Mouse (Mus musculus) hindbrain, embryonic 12.5 days (tissue): ENCODE data around the gene Ap3d1. TPM values are rescaled to one million over a fixed set of nuclear protein-coding genes. Genes with fewer than 3 reads are reported as not detected.

Source experiments
- ATAC-seq: fragments of 200-750 bp; cut with Nextera tagmentation; 2 replicates; pipeline ENCODE4 v1.8.0; 2017; ENCODE audit warnings: moderate TSS enrichment; ENCODE audit not compliant: low FRiP score
- H3K27ac ChIP-seq: fragments of 300-500 bp; sonication (generic); 2 replicates; pipeline ENCODE4 v1.5.1; 2016; ENCODE audit warnings: mild to moderate bottlenecking
- H3K27me3 ChIP-seq: fragments of 300-500 bp; sonication (generic); 2 replicates; pipeline ENCODE4 v1.6.1; 2016; ENCODE audit warnings: mild to moderate bottlenecking
- H3K36me3 ChIP-seq: fragments of 300-500 bp; sonication (generic); 2 replicates; pipeline ENCODE4 v1.6.1; 2016; ENCODE audit warnings: mild to moderate bottlenecking
- H3K4me1 ChIP-seq: fragments of 300-500 bp; sonication (generic); 2 replicates; pipeline ENCODE4 v1.6.1; 2016
- H3K4me2 ChIP-seq: fragments of 300-500 bp; sonication (generic); replicated peaks from 2 replicates; pipeline ENCODE4 v1.6.1; 2016; ENCODE audit warnings: mild to moderate bottlenecking
- H3K4me3 ChIP-seq: fragments of 300-500 bp; sonication (generic); 2 replicates; pipeline ENCODE4 v1.5.1; 2016; ENCODE audit warnings: mild to moderate bottlenecking
- H3K9ac ChIP-seq: fragments of 300-500 bp; sonication (generic); 2 replicates; pipeline ENCODE4 v1.6.1; 2016; ENCODE audit warnings: mild to moderate bottlenecking, moderate library complexity
- H3K9me3 ChIP-seq: fragments of 300-500 bp; sonication (generic); replicated peaks from 2 replicates; pipeline ENCODE4 v1.6.1; 2016; ENCODE audit warnings: mild to moderate bottlenecking
- WGBS: fragments of 180-500 bp; shearing (Covaris S2); methylation state at CpG from one replicate; pipeline ENCODE4 v1.1.7; 2016; 5-methylcytosine and 5-hydroxymethylcytosine counted together
- polyA plus RNA-seq: library from polyadenylated mRNA; unstranded; fragments of >200 nt; fragmentation: Nextera tagmentation; extraction: Ambion mirVana; gene quantifications from 2 replicates; pipeline ENCODE4 v1.2.1, GENCODE M21; 2016

The Ap3d1 gene
- 101 TPM in 2 replicates for polyA plus RNA-seq

DNA sequence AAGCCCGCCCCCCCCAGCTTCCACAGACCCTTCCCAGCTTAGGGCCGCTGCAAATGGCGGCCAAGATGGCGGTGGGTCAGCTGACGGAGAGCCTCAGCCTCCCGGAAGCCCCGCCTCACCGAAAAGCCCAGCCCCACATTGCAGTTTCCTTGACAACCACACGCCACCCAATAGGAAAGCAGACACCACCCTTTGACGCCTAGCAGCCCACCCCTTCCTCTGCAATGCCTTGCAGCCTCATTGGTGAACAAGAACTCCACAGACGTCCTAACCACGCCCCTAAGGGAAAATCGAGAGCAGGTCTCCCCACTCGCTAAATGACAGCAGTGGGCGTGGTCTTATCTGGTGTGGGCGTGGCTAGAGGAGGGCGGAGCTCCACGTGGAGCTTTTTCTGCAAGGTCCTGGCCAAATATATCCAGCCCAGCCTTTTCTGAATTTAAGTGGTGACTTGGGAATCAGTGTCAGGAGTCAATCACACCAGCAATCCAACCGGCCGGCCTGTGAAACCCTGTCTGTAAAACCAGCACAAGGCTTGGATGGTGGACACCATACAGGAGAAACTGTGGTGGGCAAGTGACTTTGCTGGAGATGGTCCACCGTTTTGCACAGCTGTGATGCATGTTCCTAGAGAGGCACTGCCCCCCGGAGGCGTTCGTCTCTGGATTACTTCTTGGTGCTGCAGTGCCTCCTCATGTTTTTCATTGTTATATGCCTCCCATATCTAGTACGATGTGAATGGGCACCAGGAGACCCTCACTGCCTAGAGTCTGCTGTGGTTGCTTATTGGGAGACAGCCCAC is at the start of gene Ap3d1:
TSS of gene Ap3d1 (minus strand) at position 85 of the 799 bp plus-strand sequence.
- H3K9ac ChIP-seq = peak within 1 kb of the TSS; percentile 98
- 2% methylated on average over 25 of the region's 25 CpGs for WGBS
- peak within 1 kb of the TSS; percentile 86 for H3K27ac ChIP-seq

GRCm38 (mm10) chr10:80791476-80792174 is 49.6 kb upstream of the Ap3d1 start:
- H3K9ac ChIP-seq = no peak overlapping the region
- H3K4me3 ChIP-seq = no peak overlapping the region
- no peak for ATAC-seq
- peaks cover 8% of the 10 kb centered on the region for H3K4me1 ChIP-seq
- no peak overlapping the region for H3K4me2 ChIP-seq
- 87% methylated on average over 33 of the region's 33 CpGs for WGBS
- H3K27me3 ChIP-seq = no peaks in the 10 kb centered on the region
- peaks cover 93% of the 10 kb centered on the region for H3K36me3 ChIP-seq
- H3K27ac ChIP-seq = no peak overlapping the region
- H3K9me3 ChIP-seq = no peaks in the 10 kb centered on the region

More for the DNA sequence above, at the start of gene Ap3d1:
- Histone ChIP-seq H3K4me1 (peaks cover 22% of the 10 kb centered on the region), H3K4me2 (peak within 1 kb of the TSS; percentile 78), H3K9me3 (no peaks in the 10 kb centered on the region), H3K4me3 (peak within 1 kb of the TSS; percentile 99), H3K36me3 (no peaks in the 10 kb centered on the region), H3K27me3 (no peaks in the 10 kb centered on the region)
- ATAC-seq = peak; percentile 99

DNA sequence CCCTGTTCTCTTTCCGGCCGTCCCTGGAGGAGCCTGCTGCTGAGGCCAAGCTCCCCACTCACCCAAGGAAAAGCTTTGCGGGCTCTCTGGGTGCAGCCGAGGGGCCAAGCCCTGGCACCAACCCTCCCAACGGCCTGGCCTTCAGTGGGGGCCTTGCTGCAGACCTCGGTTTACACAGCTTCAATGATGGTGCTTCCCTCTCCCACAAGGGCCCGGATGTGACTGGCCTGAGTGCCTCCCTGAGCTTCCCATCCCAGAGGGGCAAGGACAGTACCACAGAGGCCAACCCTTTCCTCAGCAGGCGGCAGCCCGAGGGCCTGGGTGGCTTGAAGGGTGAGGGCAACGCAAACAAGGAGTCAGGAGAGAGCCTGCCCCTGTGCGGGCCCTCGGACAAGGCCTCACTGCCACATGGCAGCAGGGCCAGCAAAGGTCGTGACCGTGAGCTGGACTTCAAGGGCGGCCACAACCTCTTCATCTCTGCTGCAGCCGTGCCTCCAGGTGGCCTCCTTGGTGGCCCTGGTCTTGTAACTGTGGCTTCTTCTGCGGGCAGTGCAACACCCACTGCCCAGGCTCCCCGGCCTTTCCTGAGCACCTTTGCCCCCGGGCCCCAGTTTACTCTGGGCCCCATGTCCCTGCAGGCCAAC is 48.8 kb upstream of the Ap3d1 start:
- ATAC-seq = no peak
- peaks cover 94% of the 10 kb centered on the region for H3K36me3 ChIP-seq
- WGBS = 91% methylated on average over 19 of the region's 19 CpGs

GRCm38 (mm10) chr10:80787517-80787916 is 45.5 kb upstream of the Ap3d1 start:
- Histone ChIP-seq H3K4me1 (no peaks in the 10 kb centered on the region), H3K27ac (no peak overlapping the region), H3K4me2 (no peak overlapping the region), H3K36me3 (peaks cover 95% of the 10 kb centered on the region), H3K27me3 (no peaks in the 10 kb centered on the region), H3K9me3 (no peaks in the 10 kb centered on the region), H3K4me3 (no peak overlapping the region), H3K9ac (no peak overlapping the region)
- WGBS = 87% methylated on average over 2 of the region's 2 CpGs
- no peak for ATAC-seq

More for the DNA sequence above, 48.8 kb upstream of the Ap3d1 start:
- no peaks in the 10 kb centered on the region for H3K9me3 ChIP-seq
- H3K9ac ChIP-seq = no peak overlapping the region
- H3K27me3 ChIP-seq = no peaks in the 10 kb centered on the region
- peaks cover 2% of the 10 kb centered on the region; the same call in 1 of the 2 replicates for H3K4me1 ChIP-seq
- no peak overlapping the region for H3K4me2 ChIP-seq
- H3K4me3 ChIP-seq = no peak overlapping the region
- no peak overlapping the region for H3K27ac ChIP-seq

DNA sequence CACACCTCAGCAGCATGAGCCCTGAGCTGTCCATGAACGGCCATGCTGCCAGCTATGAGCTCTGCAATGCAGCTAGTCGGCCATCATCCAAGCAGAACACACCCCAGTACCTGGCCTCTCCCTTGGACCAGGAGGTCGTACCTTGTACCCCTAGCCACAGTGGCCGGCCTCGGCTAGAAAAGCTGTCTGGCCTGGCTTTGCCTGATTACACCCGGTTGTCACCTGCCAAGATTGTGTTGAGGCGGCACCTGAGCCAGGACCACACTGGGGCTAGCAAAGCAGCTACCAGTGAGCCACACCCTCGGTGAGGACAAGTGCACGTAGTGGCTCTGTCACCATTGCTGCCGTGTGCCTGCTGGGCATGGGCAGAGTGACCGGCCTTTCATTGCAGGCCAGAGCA is 43.9 kb upstream of the Ap3d1 start:
- no peak overlapping the region for H3K9ac ChIP-seq

DNA sequence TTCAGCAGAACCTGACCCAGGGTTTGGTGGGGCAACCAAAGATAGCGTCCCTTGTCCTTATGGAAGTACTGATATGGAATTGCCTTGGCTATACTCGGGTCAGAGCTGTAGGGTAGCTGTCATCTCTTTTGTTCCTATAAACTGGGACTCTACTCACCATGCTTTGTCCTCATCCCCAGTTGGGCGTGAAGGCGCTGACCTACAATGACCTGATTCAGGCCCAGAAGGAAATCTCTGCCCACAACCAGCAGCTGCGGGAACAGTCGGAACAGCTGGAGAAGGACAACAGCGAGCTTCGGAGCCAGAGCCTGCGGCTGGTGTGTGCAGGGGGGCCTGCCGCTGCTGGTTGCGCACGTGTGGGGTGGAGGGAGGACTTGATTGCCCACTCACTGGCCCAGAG is 42.8 kb upstream of the Ap3d1 start:
- 59% methylated on average over 12 of the region's 12 CpGs for WGBS
- Histone ChIP-seq H3K27ac (no peak overlapping the region), H3K27me3 (no peaks in the 10 kb centered on the region), H3K4me1 (no peaks in the 10 kb centered on the region), H3K36me3 (peaks cover 96% of the 10 kb centered on the region), H3K9me3 (no peaks in the 10 kb centered on the region), H3K4me3 (no peak overlapping the region), H3K9ac (no peak overlapping the region), H3K4me2 (no peak overlapping the region)
- no peak for ATAC-seq

More for the DNA sequence above, 43.9 kb upstream of the Ap3d1 start:
- H3K9me3 ChIP-seq = no peaks in the 10 kb centered on the region
- H3K4me2 ChIP-seq = no peak overlapping the region
- ATAC-seq = no peak
- no peaks in the 10 kb centered on the region for H3K27me3 ChIP-seq
- no peaks in the 10 kb centered on the region for H3K4me1 ChIP-seq
- no peak overlapping the region for H3K4me3 ChIP-seq
- no peak overlapping the region for H3K27ac ChIP-seq
- WGBS = 97% methylated on average over 11 of the region's 11 CpGs
- H3K36me3 ChIP-seq = peaks cover 95% of the 10 kb centered on the region

DNA sequence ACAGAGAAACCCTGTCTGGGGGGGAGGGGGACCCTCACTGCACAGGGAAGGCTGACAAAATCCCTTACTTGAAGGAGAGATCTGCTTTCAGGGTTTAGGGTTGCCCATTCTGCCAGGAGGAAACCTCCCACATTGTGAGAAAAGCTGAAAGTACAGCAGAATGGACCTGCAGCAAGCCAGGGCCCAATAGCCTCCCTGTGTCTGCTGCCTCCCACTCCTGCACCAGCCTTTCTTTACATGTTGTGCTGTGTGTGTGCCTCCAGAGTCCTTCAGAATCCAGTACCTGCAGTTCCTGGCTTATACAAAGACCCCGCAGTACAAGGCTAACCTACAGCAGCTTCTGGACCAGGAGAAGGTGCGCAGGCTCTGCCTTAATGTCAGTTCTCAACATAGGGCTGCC is 42.2 kb upstream of the Ap3d1 start:
- no peak for ATAC-seq
- Histone ChIP-seq H3K4me3 (no peak overlapping the region), H3K9me3 (no peaks in the 10 kb centered on the region), H3K27ac (no peak overlapping the region), H3K4me1 (no peaks in the 10 kb centered on the region), H3K4me2 (no peak overlapping the region), H3K27me3 (no peaks in the 10 kb centered on the region), H3K36me3 (peaks cover 98% of the 10 kb centered on the region), H3K9ac (no peak overlapping the region)
- WGBS = 97% methylated on average over 2 of the region's 2 CpGs

- Histone ChIP-seq H3K4me3 (no peak overlapping the region), H3K27ac (no peak overlapping the region), H3K4me2 (no peak overlapping the region), H3K27me3 (no peaks in the 10 kb centered on the region), H3K4me1 (no peaks in the 10 kb centered on the region), H3K9ac (no peak overlapping the region), H3K9me3 (no peaks in the 10 kb centered on the region), H3K36me3 (peaks cover 97% of the 10 kb centered on the region)
- ATAC-seq = no peak
Observed at GRCm38 (mm10) chr10:80779565-80779964, 37.5 kb upstream of the Ap3d1 start.

DNA sequence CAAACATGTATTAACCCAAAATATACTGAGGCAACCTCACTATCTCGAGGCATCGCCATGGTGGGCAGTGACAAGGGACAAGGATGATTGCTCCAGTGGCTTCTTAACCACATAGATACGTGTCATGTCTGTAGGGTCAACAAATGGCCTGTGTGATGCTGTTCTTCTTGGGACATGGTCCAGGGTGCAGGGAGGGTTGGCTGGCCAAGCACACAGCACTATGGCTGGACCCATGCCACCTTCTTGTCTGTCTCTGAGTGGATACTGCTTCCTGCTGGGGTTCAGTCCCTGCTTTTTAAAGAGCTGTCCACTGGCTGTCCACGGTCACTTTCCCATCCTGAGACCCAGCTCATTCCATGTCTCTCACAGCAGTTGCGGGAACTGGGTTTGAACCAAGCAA is 35.1 kb upstream of the Ap3d1 start:
- no peak for ATAC-seq
- H3K4me2 ChIP-seq = no peak overlapping the region
- no peaks in the 10 kb centered on the region for H3K9me3 ChIP-seq
- H3K36me3 ChIP-seq = peaks cover 97% of the 10 kb centered on the region
- 0 out of 2 replicates have a peak, but pooled peaks cover 2% of the 10 kb centered on the region for H3K4me1 ChIP-seq
- H3K4me3 ChIP-seq = no peak overlapping the region
- 96% methylated on average over 5 of the region's 5 CpGs for WGBS
- no peak overlapping the region for H3K9ac ChIP-seq
- no peaks in the 10 kb centered on the region for H3K27me3 ChIP-seq
- H3K27ac ChIP-seq = no peak overlapping the region

- no peak overlapping the region for H3K4me3 ChIP-seq
- no peaks in the 10 kb centered on the region for H3K27me3 ChIP-seq
- H3K9ac ChIP-seq = no peak overlapping the region
- H3K36me3 ChIP-seq = peaks cover 97% of the 10 kb centered on the region
- WGBS = 87% methylated on average over 6 of the region's 6 CpGs
- 0 out of 2 replicates have a peak, but pooled peaks cover 2% of the 10 kb centered on the region for H3K4me1 ChIP-seq
- H3K9me3 ChIP-seq = no peaks in the 10 kb centered on the region
- no peak for ATAC-seq
- H3K4me2 ChIP-seq = no peak overlapping the region
- no peak overlapping the region for H3K27ac ChIP-seq
Observed at GRCm38 (mm10) chr10:80776358-80776869, 34.4 kb upstream of the Ap3d1 start.

DNA sequence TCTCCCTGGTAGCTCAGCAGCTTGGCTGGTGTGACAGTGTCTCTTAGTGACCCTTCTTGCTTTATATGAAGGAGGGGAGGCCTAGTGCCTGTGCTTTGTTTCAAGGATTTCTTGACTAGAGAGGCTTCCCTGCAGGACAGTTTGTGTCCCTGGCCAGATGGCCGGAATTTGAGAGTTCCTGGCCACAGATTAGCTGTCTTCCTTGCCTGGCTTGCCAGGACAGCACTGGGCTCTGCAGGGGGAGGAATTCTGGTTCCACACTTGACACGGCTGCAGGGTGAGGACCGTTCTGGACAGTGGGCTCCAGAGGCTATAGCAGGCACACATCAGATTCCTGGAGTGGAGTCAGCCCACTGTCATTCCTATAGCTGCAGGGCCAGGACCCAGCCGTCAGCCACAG is 33.7 kb upstream of the Ap3d1 start:
- H3K4me3 ChIP-seq = no peak overlapping the region
- no peak for ATAC-seq
- no peak overlapping the region for H3K9ac ChIP-seq
- peaks cover 97% of the 10 kb centered on the region for H3K36me3 ChIP-seq
- WGBS = 96% methylated on average over 4 of the region's 4 CpGs
- H3K27me3 ChIP-seq = no peaks in the 10 kb centered on the region
- H3K9me3 ChIP-seq = no peaks in the 10 kb centered on the region
- H3K4me2 ChIP-seq = no peak overlapping the region
- H3K4me1 ChIP-seq = 0 out of 2 replicates have a peak, but pooled peaks cover 2% of the 10 kb centered on the region
- no peak overlapping the region for H3K27ac ChIP-seq

- Histone ChIP-seq H3K4me2 (no peak overlapping the region), H3K36me3 (peaks cover 99% of the 10 kb centered on the region), H3K27me3 (no peaks in the 10 kb centered on the region), H3K4me1 (0 out of 2 replicates have a peak, but pooled peaks cover 2% of the 10 kb centered on the region), H3K9ac (0 out of 2 replicates have a peak overlapping the region, but pooled peaks have one; percentile 3), H3K27ac (no peak overlapping the region), H3K4me3 (no peak overlapping the region), H3K9me3 (no peaks in the 10 kb centered on the region)
- ATAC-seq = 0 out of 2 replicates have a peak, but pooled peaks have one; percentile 4
- WGBS = 89% methylated on average over 4 of the region's 4 CpGs
Observed at GRCm38 (mm10) chr10:80774981-80775380, 32.9 kb upstream of the Ap3d1 start.
